Mouse (Mus musculus) liver, embryonic 12.5 days (tissue): ENCODE data around the gene Cfap126. TPM values are rescaled to one million over a fixed set of nuclear protein-coding genes. Genes with fewer than 3 reads are reported as not detected.

Experiments
- ATAC-seq: fragments of 200-750 bp; cut with Nextera tagmentation; 2 replicates; pipeline ENCODE4 v1.8.0; 2017; ENCODE audit warnings: moderate number of reproducible peaks, mild to moderate bottlenecking, moderate library complexity
- H3K27ac ChIP-seq: fragments of 300-500 bp; sonication (generic); 2 replicates; pipeline ENCODE4 v1.5.1; 2016; ENCODE audit warnings: mild to moderate bottlenecking
- H3K27me3 ChIP-seq: fragments of 300-500 bp; sonication (generic); replicated peaks from 2 replicates; pipeline ENCODE4 v1.6.1; 2016; ENCODE audit warnings: mild to moderate bottlenecking, moderate library complexity
- H3K36me3 ChIP-seq: fragments of 300-500 bp; sonication (generic); 2 replicates; pipeline ENCODE4 v1.6.1; 2016; ENCODE audit warnings: mild to moderate bottlenecking, moderate library complexity
- H3K4me1 ChIP-seq: fragments of 300-500 bp; sonication (generic); 2 replicates; pipeline ENCODE4 v1.6.1; 2016
- H3K4me2 ChIP-seq: fragments of 300-500 bp; sonication (generic); 2 replicates; pipeline ENCODE4 v1.6.1; 2016; ENCODE audit warnings: mild to moderate bottlenecking, moderate library complexity
- H3K4me3 ChIP-seq: fragments of 300-500 bp; sonication (generic); 2 replicates; pipeline ENCODE4 v1.5.1; 2016; ENCODE audit warnings: mild to moderate bottlenecking, moderate library complexity
- H3K9ac ChIP-seq: fragments of 300-500 bp; sonication (generic); 2 replicates; pipeline ENCODE4 v1.6.1; 2016; ENCODE audit warnings: mild to moderate bottlenecking, moderate library complexity
- H3K9me3 ChIP-seq: fragments of 300-500 bp; sonication (generic); replicated peaks from 2 replicates; pipeline ENCODE4 v1.6.1; 2016; ENCODE audit warnings: mild to moderate bottlenecking, moderate library complexity
- WGBS: fragments of 180-500 bp; shearing (Covaris S2); methylation state at CpG from one replicate; pipeline ENCODE4 v1.1.7; 2016; ENCODE audit not compliant: insufficient replicate concordance; 5-methylcytosine and 5-hydroxymethylcytosine counted together
- microRNA-seq: library from miRNA; unstranded; fragments of <30 nt; microRNA quantifications from one replicate; pipeline ENCODE4, GENCODE M21; 2017
- polyA plus RNA-seq: library from polyadenylated mRNA; unstranded; fragments of >200 nt; fragmentation: Nextera tagmentation; extraction: Ambion mirVana; gene quantifications from 2 replicates; pipeline ENCODE4 v1.2.1, GENCODE M21; 2016

The Cfap126 gene
- polyA plus RNA-seq, 1 experiment from 2014 or later = 2.1 TPM

DNA sequence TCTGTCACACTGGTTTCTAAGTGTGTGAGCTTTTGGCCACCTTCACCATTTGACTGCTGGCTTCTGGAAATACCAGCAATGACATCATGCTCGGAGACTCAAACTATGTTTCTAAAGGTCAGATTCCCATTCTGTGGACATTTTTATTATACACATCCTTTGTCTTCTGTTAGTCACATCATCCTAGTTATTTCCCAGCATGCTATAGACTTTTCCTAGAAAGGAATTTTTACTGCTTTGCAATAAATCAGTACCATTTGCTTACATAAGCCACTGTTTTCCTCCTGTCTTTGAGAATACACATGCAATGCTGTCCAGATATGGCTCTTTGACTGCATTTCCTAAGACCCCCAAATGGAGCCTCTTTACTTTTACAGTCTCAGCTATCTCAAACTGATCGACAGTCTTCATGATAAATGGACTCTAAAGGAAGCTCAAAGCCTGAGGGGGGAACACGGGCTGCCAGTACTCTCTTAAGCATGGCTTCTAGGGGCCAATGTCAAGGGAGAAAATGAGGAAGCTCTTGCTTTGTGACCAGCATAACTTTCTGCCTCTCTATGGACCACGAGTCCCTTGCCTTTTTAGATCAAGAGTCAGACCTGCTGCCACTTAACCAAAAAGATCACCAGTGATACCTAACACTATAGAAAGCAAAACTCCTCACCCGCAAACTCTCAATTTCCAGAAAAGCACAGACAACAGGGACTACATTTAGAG lies 52.1 kb downstream of the Cfap126 start:
- 39% methylated on average over 5 of the region's 5 CpGs for WGBS
- ATAC-seq = no peak
- peaks cover under 1% of the 10 kb centered on the region; the same call in 1 of the 2 replicates for H3K4me1 ChIP-seq

DNA sequence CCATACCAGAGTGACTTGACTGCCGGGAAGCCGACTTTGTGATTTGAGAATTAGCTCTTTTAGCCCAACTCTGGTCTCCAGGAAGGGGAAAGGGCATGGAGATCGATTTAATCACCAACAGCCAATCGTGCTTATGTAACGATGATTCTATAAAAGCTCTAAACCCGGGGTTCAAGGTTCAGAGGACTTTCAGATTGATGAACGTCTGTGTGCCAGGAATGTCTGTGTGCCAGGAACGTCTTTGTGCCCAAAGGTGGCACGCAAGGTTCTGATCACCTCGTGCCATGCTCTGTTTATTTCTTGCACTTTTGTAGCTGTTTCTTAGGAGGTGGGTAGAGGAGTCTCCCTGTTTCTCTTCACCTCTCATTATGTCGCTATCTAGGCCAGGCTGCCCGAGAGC lies 55.2 kb downstream of the Cfap126 start:
- Histone ChIP-seq H3K27ac (no peak overlapping the region), H3K4me1 (no peaks in the 10 kb centered on the region), H3K9me3 (no peaks in the 10 kb centered on the region), H3K27me3 (peaks cover 29% of the 10 kb centered on the region), H3K4me3 (no peak overlapping the region), H3K9ac (no peak overlapping the region), H3K4me2 (no peak overlapping the region), H3K36me3 (no peaks in the 10 kb centered on the region)
- 75% methylated on average over 12 of the region's 12 CpGs for whole genome bisulfite sequencing
- ATAC-seq = no peak

More for the DNA sequence above, 52.1 kb downstream of the Cfap126 start:
- Histone ChIP-seq H3K9me3 (no peaks in the 10 kb centered on the region), H3K4me3 (no peak overlapping the region), H3K9ac (no peak overlapping the region), H3K27me3 (peaks cover 34% of the 10 kb centered on the region), H3K27ac (no peak overlapping the region), H3K36me3 (no peaks in the 10 kb centered on the region), H3K4me2 (no peak overlapping the region)

DNA sequence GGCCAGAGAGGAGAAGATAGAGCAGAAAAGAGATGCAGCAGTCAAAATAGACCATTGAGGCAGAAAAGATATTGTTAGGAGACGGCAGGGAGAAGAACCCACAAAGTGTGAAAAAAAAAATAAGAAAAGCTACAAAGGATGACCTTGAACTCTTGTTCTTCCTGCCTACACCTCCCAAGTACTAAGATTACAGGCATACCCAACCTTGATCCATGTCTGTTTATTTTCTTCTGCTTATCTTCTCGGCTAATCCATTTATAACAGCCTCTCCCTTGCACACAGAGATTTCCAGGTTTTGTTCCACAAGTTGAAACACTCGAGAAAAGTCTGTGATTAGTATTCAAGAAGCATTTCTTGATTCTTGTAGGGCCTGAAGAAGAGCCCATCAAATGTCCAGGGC lies 56.2 kb downstream of the Cfap126 start:
- 41% methylated on average over 3 of the region's 3 CpGs for WGBS
- Histone ChIP-seq H3K4me3 (no peak overlapping the region), H3K9ac (no peak overlapping the region), H3K36me3 (no peaks in the 10 kb centered on the region), H3K9me3 (no peaks in the 10 kb centered on the region), H3K27me3 (peaks cover 29% of the 10 kb centered on the region), H3K4me2 (no peak overlapping the region), H3K27ac (no peak overlapping the region), H3K4me1 (no peaks in the 10 kb centered on the region)
- ATAC-seq = no peak

DNA sequence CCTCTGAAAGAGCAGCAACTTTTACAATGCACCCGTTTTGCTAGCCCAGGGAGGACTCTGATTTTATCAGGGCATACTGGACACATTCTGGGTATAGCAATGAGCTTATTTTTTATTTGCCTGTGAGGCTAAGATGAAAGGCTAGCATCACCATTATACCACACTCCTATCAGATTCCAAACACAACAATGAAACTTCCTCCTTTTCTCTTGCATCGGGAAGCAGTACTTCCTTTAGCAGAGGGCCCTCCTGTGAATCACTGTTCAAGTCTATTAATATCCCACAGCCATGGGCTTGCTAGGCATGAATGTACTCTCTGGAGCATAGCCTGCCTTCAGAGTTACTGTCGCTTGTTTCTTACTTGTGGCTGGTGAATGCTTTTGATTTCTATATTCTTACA lies 57.4 kb downstream of the Cfap126 start:
- Histone ChIP-seq H3K4me1 (no peaks in the 10 kb centered on the region), H3K27ac (no peak overlapping the region), H3K36me3 (no peaks in the 10 kb centered on the region), H3K9me3 (no peaks in the 10 kb centered on the region), H3K9ac (no peak overlapping the region), H3K4me3 (no peak overlapping the region), H3K27me3 (peaks cover 18% of the 10 kb centered on the region), H3K4me2 (no peak overlapping the region)
- no peak for ATAC-seq
- 8% methylated on average over 3 of the region's 3 CpGs for WGBS

DNA sequence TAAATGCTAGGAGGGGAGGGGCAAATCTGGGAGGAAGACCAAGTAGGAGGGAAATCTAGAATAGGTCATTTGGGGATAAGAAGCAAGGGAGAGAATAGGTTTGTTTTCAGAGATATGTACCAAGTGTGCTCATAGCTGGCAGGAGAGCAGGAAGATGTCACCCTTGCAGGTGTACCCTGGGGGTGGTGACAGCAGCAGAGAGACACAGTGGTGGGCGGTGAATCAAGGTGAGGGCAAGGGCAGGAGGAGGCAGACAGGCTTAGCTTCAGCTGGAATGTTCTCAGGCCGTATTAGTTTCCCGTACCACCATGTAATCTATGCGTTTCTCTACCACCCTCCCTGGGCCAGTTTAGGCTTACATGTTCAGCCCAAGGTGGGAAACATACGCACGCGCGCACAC lies 59.1 kb downstream of the Cfap126 start:
- Histone ChIP-seq H3K9me3 (no peaks in the 10 kb centered on the region), H3K4me2 (no peak overlapping the region), H3K4me3 (no peak overlapping the region), H3K36me3 (no peaks in the 10 kb centered on the region), H3K27me3 (peaks cover 17% of the 10 kb centered on the region), H3K27ac (no peak overlapping the region), H3K9ac (no peak overlapping the region), H3K4me1 (no peaks in the 10 kb centered on the region)
- ATAC-seq = no peak
- 84% methylated on average over 8 of the region's 8 CpGs for WGBS

Small RNA genes within 50 kb of the gene (microRNA-seq; reads per million reads assigned to microRNA genes)
- gene Gm27552 (not detected), gene Gm27844 (not detected), gene Mir6546 (25.0 reads per million, percentile 33 among the genes with 10 or more reads in this experiment)

Other genes with a start within 250 kb of the Cfap126 start
- 9.6 and 10.6 TPM in 2 replicates for gene Atf6, start 246.1 kb upstream of the Cfap126 start, polyA plus RNA-seq
- 0.46 and 0.50 TPM in 2 replicates for gene Gm26620, start 228.9 kb upstream of the Cfap126 start, polyA plus RNA-seq
- 25.7 and 27.3 TPM in 2 replicates for gene Dusp12, start 228.4 kb upstream of the Cfap126 start, polyA plus RNA-seq
- gene Fcrlb, start 201.0 kb upstream of the Cfap126 start, polyA plus RNA-seq = 0.10 and 0.13 TPM in 2 replicates
- gene Fcrla, start 186.3 kb upstream of the Cfap126 start, polyA plus RNA-seq = 0.21 and 0.23 TPM in 2 replicates
- gene Fcgr2b, start 137.4 kb upstream of the Cfap126 start, polyA plus RNA-seq = 1.7 and 1.9 TPM in 2 replicates
- gene Fcgr4, start 95.0 kb upstream of the Cfap126 start, polyA plus RNA-seq = 1.3 and 2.0 TPM in 2 replicates
- gene Fcgr3, start 49.0 kb upstream of the Cfap126 start, polyA plus RNA-seq = 16.1 and 17.0 TPM in 2 replicates
- gene Sdhc, start 36.7 kb downstream of the Cfap126 start, polyA plus RNA-seq = 140 and 155 TPM in 2 replicates
- gene Mpz, start 36.8 kb downstream of the Cfap126 start, polyA plus RNA-seq = 0.10 and 0.18 TPM in 2 replicates
- 1.1 and 1.2 TPM in 2 replicates for gene Pcp4l1, start 82.3 kb downstream of the Cfap126 start, polyA plus RNA-seq
- 0.23 and 0.36 TPM in 2 replicates for gene Nr1i3, start 100.1 kb downstream of the Cfap126 start, polyA plus RNA-seq
- 20.7 and 21.9 TPM in 2 replicates for gene Tomm40l, start 108.6 kb downstream of the Cfap126 start, polyA plus RNA-seq
- 2,516 and 2,642 TPM in 2 replicates for gene Apoa2, start 111.1 kb downstream of the Cfap126 start, polyA plus RNA-seq
- gene Fcer1g, start 120.4 kb downstream of the Cfap126 start, polyA plus RNA-seq = 55.8 and 60.7 TPM in 2 replicates
- gene Adamts4, start 136.5 kb downstream of the Cfap126 start, polyA plus RNA-seq = 0.61 and 0.72 TPM in 2 replicates
- gene Ndufs2, start 137.5 kb downstream of the Cfap126 start, polyA plus RNA-seq = 160 and 167 TPM in 2 replicates
- gene B4galt3, start 156.4 kb downstream of the Cfap126 start, polyA plus RNA-seq = 29.9 and 35.8 TPM in 2 replicates
- gene Ppox, start 167.3 kb downstream of the Cfap126 start, polyA plus RNA-seq = 199 and 207 TPM in 2 replicates
- 36.2 and 38.6 TPM in 2 replicates for gene Usp21, start 174.1 kb downstream of the Cfap126 start, polyA plus RNA-seq
- gene Ufc1, start 181.1 kb downstream of the Cfap126 start, polyA plus RNA-seq = 55.9 and 58.3 TPM in 2 replicates
- gene Dedd, start 215.2 kb downstream of the Cfap126 start, polyA plus RNA-seq = 24.9 and 26.1 TPM in 2 replicates
- 22.8 and 25.3 TPM in 2 replicates for gene Nit1, start 231.7 kb downstream of the Cfap126 start, polyA plus RNA-seq
- gene Pfdn2, start 231.8 kb downstream of the Cfap126 start, polyA plus RNA-seq = 74.3 and 76.1 TPM in 2 replicates
- gene Klhdc9, start 246.9 kb downstream of the Cfap126 start, polyA plus RNA-seq = 0.35 and 0.46 TPM in 2 replicates